Mouse (Mus musculus) right cerebral cortex, postnatal 10 days (tissue): Measurements from ENCODE around the gene Strn.

Source experiments
- DNase-seq, 2 experiments: peaks; one replicate each; pipeline ENCODE4 v3.0.0; 2021; ENCODE audit warnings: low spot score in 2 of 2

Strn gene

GRCm38 (mm10) chr17:78618164-78618693 lies 118.8 kb downstream of the Strn start:
- peak in 1 of 2 experiments; percentile 56 for DNase-seq

- no peak for DNase-seq
Observed at GRCm38 (mm10) chr17:78615096-78615495, 121.9 kb downstream of the Strn start.

- DNase-seq, result no peak
Observed at GRCm38 (mm10) chr17:78614481-78614880, 122.5 kb downstream of the Strn start.

- peak; percentile 55 to 61 for DNase-seq
Observed at GRCm38 (mm10) chr17:78611117-78611516, 125.9 kb downstream of the Strn start.

- DNase-seq, result no peak
Observed at GRCm38 (mm10) chr17:78609191-78609855, 127.7 kb downstream of the Strn start.

- no peak for DNase-seq
Observed at GRCm38 (mm10) chr17:78608716-78609115, 128.3 kb downstream of the Strn start.

GRCm38 (mm10) chr17:78608135-78608670 lies 128.8 kb downstream of the Strn start:
- DNase-seq, result no peak

- peak; percentile 60 to 74 for DNase-seq
Observed at GRCm38 (mm10) chr17:78604431-78604830, 132.6 kb downstream of the Strn start.

GRCm38 (mm10) chr17:78603872-78604271 lies 133.1 kb downstream of the Strn start:
- peak; percentile 87 to 91 for DNase-seq

GRCm38 (mm10) chr17:78602316-78602715 lies 134.7 kb downstream of the Strn start:
- DNase-seq, result no peak

GRCm38 (mm10) chr17:78601601-78602000 lies 135.4 kb downstream of the Strn start:
- peak; percentile 61 to 64 for DNase-seq

- DNase-seq, result no peak
Observed at GRCm38 (mm10) chr17:78601042-78601441, 136.0 kb downstream of the Strn start.
